Mouse (Mus musculus) kidney, adult 2 months (tissue): ENCODE data around the gene Fry.

Experiments
- CTCF ChIP-seq: fragments of 200-500 bp; conservative IDR thresholded peaks from 2 replicates; pipeline ENCODE4 v1.5.1; 2011; ENCODE audit warnings: low read depth, mild to moderate bottlenecking, control low read depth, low read length, moderate library complexity, mixed read lengths; ENCODE audit not compliant: insufficient read depth, insufficient read length
- POLR2A ChIP-seq: fragments of 200-500 bp; IDR thresholded peaks from one replicate; pipeline ENCODE4 v1.6.1; 2011; ENCODE audit warnings: low read depth, low read length, control low read depth

- TF ChIP-seq POLR2A: no peak
- no peak for TF ChIP-seq CTCF
Observed at GRCm38 (mm10) chr5:150173869-150174268, 55.4 kb downstream of the Fry start.
